In the genomic region with DNA sequence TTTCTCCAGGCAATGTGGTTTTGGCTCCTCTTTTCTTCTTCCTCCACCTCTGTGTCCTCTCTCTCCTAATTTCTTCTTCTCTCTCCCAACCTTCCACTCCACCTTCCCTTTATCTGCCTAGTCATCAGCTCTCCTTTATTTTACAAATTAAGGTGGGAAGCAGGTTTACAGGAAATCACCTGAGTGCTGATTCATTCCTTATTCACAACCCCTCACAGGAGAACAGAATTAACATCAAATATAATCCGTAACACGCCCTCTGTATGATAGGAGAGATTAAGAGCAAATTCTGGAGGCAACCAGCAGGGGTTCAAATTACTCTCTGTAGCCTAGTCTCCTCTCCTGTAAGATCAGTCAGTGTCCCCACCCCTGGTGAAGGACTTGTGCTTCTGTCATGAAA, we compare ENCODE assay signal across 28 mouse cellular contexts. TPM values are rescaled to one million over a fixed set of nuclear protein-coding genes. Genes with fewer than 3 reads are reported as not detected.
A peak's percentile ranks its signal among the peaks of the same experiment; 100 is the strongest.
DNase-seq lines count a peak whose midpoint lies in the region; ATAC-seq and TF ChIP-seq lines count a peak whose summit lies in the region.
"Had no signal": no experiment of that assay in that cellular context is flagged by ENCODE, and none has a peak within 500 bp of the region (broad histone marks: within the 10 kb centered on the region; RNA-seq: fewer than 3 reads in every experiment).

No protein-coding gene starts in this region.

- H3K4me2 ChIP-seq in forebrain, embryonic 13.5 days = no peak overlapping the region
- H3K4me2 ChIP-seq in forebrain, embryonic 11.5 days (ENCODE audit: low read depth, low read length, severe bottlenecking) = no peak overlapping the region
- H3K4me2 ChIP-seq: heart, embryonic 12.5 days; hindbrain, embryonic 15.5 days had no signal

- no peak for ATAC-seq in forebrain, embryonic 13.5 days
- ATAC-seq in forebrain, embryonic 11.5 days (replicated peaks; ENCODE audit: low FRiP score) = no peak
- ATAC-seq: activated CD4-positive, CD25-positive, alpha-beta regulatory T cell, adult 4 months; intestine, embryonic 16.5 days had no signal

- peaks cover 26% of the 10 kb centered on the region for H3K27me3 ChIP-seq in forebrain, embryonic 13.5 days
- no peaks in the 10 kb centered on the region for H3K27me3 ChIP-seq in forebrain, embryonic 11.5 days (ENCODE audit: control insufficient read depth, insufficient read depth, low read length)
- H3K27me3 ChIP-seq in ES-Bruce4 (ENCODE audit: control insufficient read depth, insufficient read depth, low read length, poor library complexity, severe bottlenecking) = no peaks in the 10 kb centered on the region
- H3K27me3 ChIP-seq: heart, embryonic 12.5 days; hindbrain, embryonic 15.5 days had no signal

- H3K9ac ChIP-seq in forebrain, embryonic 13.5 days = no peak overlapping the region
- H3K9ac ChIP-seq in forebrain, embryonic 11.5 days (ENCODE audit: low read length) = no peak overlapping the region
- H3K9ac ChIP-seq in ES-Bruce4 (ENCODE audit: low read depth, poor library complexity, severe bottlenecking) = no peak overlapping the region
- H3K9ac ChIP-seq: forebrain, postnatal 0 days; heart, embryonic 12.5 days; hindbrain, embryonic 15.5 days had no signal

- TF ChIP-seq EP300 in ES-Bruce4 (IDR thresholded peaks at IDR 0.05; ENCODE audit: insufficient read depth, low read depth, low read length) = no peak

- no peak for TF ChIP-seq CTCF in ES-Bruce4 (IDR thresholded peaks at IDR 0.05; ENCODE audit: low read depth, low read length)

- no peaks in the 10 kb centered on the region for H3K36me3 ChIP-seq in forebrain, embryonic 13.5 days (ENCODE audit: poor library complexity, severe bottlenecking)
- no peaks in the 10 kb centered on the region for H3K36me3 ChIP-seq in forebrain, embryonic 11.5 days (ENCODE audit: control insufficient read depth, insufficient read depth, low read length)
- no peaks in the 10 kb centered on the region for H3K36me3 ChIP-seq in ES-Bruce4 (ENCODE audit: control insufficient read depth, insufficient read depth, low read length, poor library complexity, severe bottlenecking)
- no peaks in the 10 kb centered on the region for H3K36me3 ChIP-seq in macrophage (ENCODE audit: inconsistent target)
- H3K36me3 ChIP-seq: embryonic facial prominence, embryonic 10.5 days; G1E; heart, embryonic 12.5 days; hindbrain, embryonic 15.5 days had no signal

- WGBS in forebrain, embryonic 13.5 days = 80% methylated on average over 2 of the region's 2 CpGs
- 90% methylated on average over 2 of the region's 2 CpGs for WGBS in forebrain, embryonic 11.5 days
- WGBS in macrophage (ENCODE audit: missing documents) = 79% methylated on average over 2 of the region's 2 CpGs

- no peak overlapping the region for H3K4me3 ChIP-seq in forebrain, embryonic 13.5 days
- H3K4me3 ChIP-seq in forebrain, embryonic 11.5 days (ENCODE audit: low read depth, low read length) = no peak overlapping the region
- H3K4me3 ChIP-seq in ES-Bruce4 (ENCODE audit: low read depth, low read length) = no peak overlapping the region
- H3K4me3 ChIP-seq in macrophage (ENCODE audit: inconsistent target) = no peak overlapping the region
- H3K4me3 ChIP-seq: embryonic facial prominence, embryonic 10.5 days; heart, embryonic 12.5 days; hindbrain, embryonic 15.5 days had no signal

- no peak for DNase-seq in forebrain, embryonic 11.5 days (ENCODE audit: low spot score)
- peak; percentile 65 for DNase-seq in R1 (ENCODE audit: low read depth, low spot score)
- no peak for DNase-seq in cerebellum, postnatal 36 days
- DNase-seq in testis, postnatal 10 days (ENCODE audit: low spot score) = no peak
- DNase-seq: adrenal gland, adult 2 months; adrenal gland, postnatal 25 days; cerebellum, adult 11 months; cerebellum, adult 9-10 months; cerebellum, postnatal 25 days; forebrain, postnatal 0 days; gastrocnemius, postnatal 14 days had no signal

- peaks cover 36% of the 10 kb centered on the region for H3K4me1 ChIP-seq in forebrain, embryonic 13.5 days
- peaks cover 8% of the 10 kb centered on the region for H3K4me1 ChIP-seq in forebrain, embryonic 11.5 days (replicated peaks; ENCODE audit: control insufficient read depth, insufficient read depth, low read length)
- H3K4me1 ChIP-seq in ES-Bruce4 (ENCODE audit: control insufficient read depth, insufficient read depth, low read length) = peaks cover 5% of the 10 kb centered on the region
- H3K4me1 ChIP-seq: hindbrain, embryonic 15.5 days had no signal

- TF ChIP-seq POLR2A in ES-Bruce4 (IDR thresholded peaks at IDR 0.05; ENCODE audit: insufficient read depth, low read length) = no peak

- no peaks in the 10 kb centered on the region for H3K9me3 ChIP-seq in forebrain, embryonic 13.5 days (replicated peaks)
- H3K9me3 ChIP-seq in forebrain, embryonic 11.5 days (ENCODE audit: control insufficient read depth, low read length) = no peaks in the 10 kb centered on the region
- no peaks in the 10 kb centered on the region for H3K9me3 ChIP-seq in ES-Bruce4 (replicated peaks; ENCODE audit: control insufficient read depth, insufficient read depth, low read length, poor library complexity, severe bottlenecking)
- H3K9me3 ChIP-seq: embryonic facial prominence, embryonic 10.5 days; G1E; heart, embryonic 12.5 days; hindbrain, embryonic 15.5 days had no signal

- no peaks in the 10 kb centered on the region for H3K79me2 ChIP-seq in macrophage (ENCODE audit: inconsistent target)

- 0 out of 2 replicates have a peak overlapping the region, but pooled peaks have one; percentile 41 for H3K27ac ChIP-seq in forebrain, embryonic 13.5 days
- H3K27ac ChIP-seq in forebrain, embryonic 11.5 days (ENCODE audit: low read depth, low read length) = no peak overlapping the region
- peak overlapping the region; percentile 62; the same call in 1 of the 2 replicates for H3K27ac ChIP-seq in ES-Bruce4 (ENCODE audit: insufficient read depth, low read length)
- peak overlapping the region; percentile 79 for H3K27ac ChIP-seq in macrophage
- H3K27ac ChIP-seq: embryonic facial prominence, embryonic 10.5 days; hindbrain, embryonic 15.5 days had no signal

RNA-seq across cellular contexts. Expression of gene Gpnmb, which starts 14.0 kb away (rescaled TPM):
- polyA plus RNA-seq in forebrain, embryonic 13.5 days (2015; fragmentation: Nextera tagmentation; extraction: Ambion mirVana) = 0.19 and 0.24 TPM in 2 replicates
- polyA plus RNA-seq in forebrain, embryonic 11.5 days (2014; fragmentation: Nextera tagmentation; extraction: Ambion mirVana) = 0.51 and 1.1 TPM in 2 replicates
- polyA plus RNA-seq in ES-Bruce4 (2011; ENCODE audit: insufficient read depth, insufficient read length, low read depth, missing spikeins) (2.5 and 2.7 TPM in 2 replicates), macrophage (2018) (10,016 to 46,211 TPM (median 10,775 TPM) in 3 replicates)
- total RNA-seq in macrophage (2018; cell fraction: chromatin; rRNA removed) = 1,000 to 10,000 TPM; 1,267 to 6,629 (median 3,617) TPM
- over 10,000 TPM in 5 of 26 experiments, 1,000 to 10,000 TPM in 21; 4,123 to 12,103 (median 7,089) TPM for total RNA-seq in macrophage (2018; cell fraction: cytosol; rRNA removed)
- over 10,000 TPM in 11 of 26 experiments, 1,000 to 10,000 TPM in 15; 3,188 to 14,258 (median 7,841) TPM for total RNA-seq in macrophage (2018; cell fraction: nucleus; rRNA removed)

RNA-seq across cellular contexts. Expression of gene Svs1, which starts 35.7 kb away (rescaled TPM):
- not detected in 2 replicates for polyA plus RNA-seq in forebrain, embryonic 13.5 days (2015; fragmentation: Nextera tagmentation; extraction: Ambion mirVana)
- not detected in 2 replicates for polyA plus RNA-seq in forebrain, embryonic 11.5 days (2014; fragmentation: Nextera tagmentation; extraction: Ambion mirVana)
- polyA plus RNA-seq in ES-Bruce4 (2011; ENCODE audit: insufficient read depth, insufficient read length, low read depth, missing spikeins) (not detected in 2 replicates), macrophage (2018) (not detected in 3 replicates)
- total RNA-seq in macrophage (2018; cell fraction: chromatin; rRNA removed) = not detected
- not detected for total RNA-seq in macrophage (2018; cell fraction: cytosol; rRNA removed)
- not detected for total RNA-seq in macrophage (2018; cell fraction: nucleus; rRNA removed)
- total RNA-seq: adrenal gland, adult 2 months; forebrain, postnatal 0 days; gastrocnemius, adult 18-20 months; gastrocnemius, postnatal 14 days; heart, adult 8-10 months; heart, postnatal 25 days had no signal
- polyA plus RNA-seq: activated CD4-positive, CD25-positive, alpha-beta regulatory T cell, adult 4 months; adrenal gland, adult 2 months; brain, embryonic 14.5 days; C2C12; embryonic facial prominence, embryonic 10.5 days; embryonic facial prominence, embryonic 14.5 days; forebrain, postnatal 0 days; G1E; heart, embryonic 12.5 days; heart, embryonic 16.5 days; hindbrain, embryonic 11.5 days; hindbrain, embryonic 15.5 days; intestine, embryonic 16.5 days had no signal

RNA-seq across cellular contexts. Expression of gene Doxl2, which starts 47.6 kb away (rescaled TPM):
- polyA plus RNA-seq in forebrain, embryonic 13.5 days (2015; fragmentation: Nextera tagmentation; extraction: Ambion mirVana) = not detected in 2 replicates
- not detected in 2 replicates for polyA plus RNA-seq in forebrain, embryonic 11.5 days (2014; fragmentation: Nextera tagmentation; extraction: Ambion mirVana)
- not detected in 2 replicates for polyA plus RNA-seq in ES-Bruce4 (2011; ENCODE audit: insufficient read depth, insufficient read length, low read depth, missing spikeins)
- not detected for total RNA-seq in macrophage (2018; cell fraction: chromatin; rRNA removed)
- total RNA-seq in macrophage (2018; cell fraction: cytosol; rRNA removed) = not detected
- not detected for total RNA-seq in macrophage (2018; cell fraction: nucleus; rRNA removed)
- not detected in 3 replicates for polyA plus RNA-seq in macrophage (2018)
- total RNA-seq: adrenal gland, adult 2 months; adrenal gland, postnatal 25 days; forebrain, postnatal 0 days; G1E; gastrocnemius, adult 18-20 months; gastrocnemius, postnatal 14 days; heart, adult 8-10 months; heart, postnatal 25 days had no signal
- polyA plus RNA-seq: adrenal gland, adult 2 months; brain, embryonic 14.5 days; C2C12; embryonic facial prominence, embryonic 10.5 days; embryonic facial prominence, embryonic 14.5 days; forebrain, postnatal 0 days; G1E; heart, embryonic 12.5 days; heart, embryonic 16.5 days; hindbrain, embryonic 11.5 days; hindbrain, embryonic 15.5 days; intestine, embryonic 16.5 days had no signal

RNA-seq across cellular contexts. Expression of gene Malsu1, which starts 51.2 kb away (rescaled TPM):
- 68.3 and 74.0 TPM in 2 replicates for polyA plus RNA-seq in forebrain, embryonic 13.5 days (2015; fragmentation: Nextera tagmentation; extraction: Ambion mirVana)
- polyA plus RNA-seq in forebrain, embryonic 11.5 days (2014; fragmentation: Nextera tagmentation; extraction: Ambion mirVana) = 60.7 and 63.9 TPM in 2 replicates
- polyA plus RNA-seq in ES-Bruce4 (2011; ENCODE audit: insufficient read depth, insufficient read length, low read depth, missing spikeins) (26.8 and 37.2 TPM in 2 replicates), macrophage (2018) (5.1 to 8.2 TPM (median 5.4 TPM) in 3 replicates)
- 100 to 1,000 TPM in 18 of 26 experiments, 10 to 100 TPM in 8; 57.4 to 282 (median 136) TPM for total RNA-seq in macrophage (2018; cell fraction: chromatin; rRNA removed)
- total RNA-seq in macrophage (2018; cell fraction: cytosol; rRNA removed) = 10 to 100 TPM in 6 of 26 experiments, 1 to 10 TPM in 20; 3.7 to 18.0 (median 7.4) TPM
- 100 to 1,000 TPM in 6 of 26 experiments, 10 to 100 TPM in 20; 28.0 to 161 (median 73.3) TPM for total RNA-seq in macrophage (2018; cell fraction: nucleus; rRNA removed)

Comparison
In these comparisons a context has a peak if more than half of its experiments do, and no peak if none do; other contexts are left out.
1. RNA of gene Gpnmb, which starts 14.0 kb away (polyA plus RNA-seq): 10,016 to 46,211 TPM in macrophage; 2.5 to 2.7 TPM in ES-Bruce4, 0.51 to 1.1 TPM in forebrain, embryonic 11.5 days and 0.19 to 0.24 TPM in forebrain, embryonic 13.5 days; every median in the first group is over 1,000 times any median in the second.